Comparison of ENCODE assay signal across 18 mouse cellular contexts in the genomic region with DNA sequence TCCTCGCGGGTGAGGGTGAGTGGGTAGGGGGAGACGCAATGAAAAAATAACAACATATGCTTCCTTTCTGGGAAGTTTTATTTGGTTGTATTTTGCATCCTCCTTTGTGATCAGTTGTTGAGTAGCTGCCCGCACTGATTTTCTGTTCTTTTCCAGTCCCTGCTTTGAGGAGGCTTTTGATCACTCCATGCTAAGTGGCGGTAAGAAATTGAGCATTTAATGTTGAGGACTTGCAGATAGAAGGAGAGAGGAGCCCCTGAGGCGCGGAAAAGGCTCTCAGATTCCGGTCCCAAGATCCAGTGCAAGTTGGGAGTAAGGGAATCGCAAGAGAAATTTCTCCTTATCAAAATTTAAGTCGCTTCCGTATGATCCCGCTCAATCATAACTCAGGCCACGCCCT. TPM values are rescaled to one million over a fixed set of nuclear protein-coding genes. Genes with fewer than 3 reads are reported as not detected.
DNase-seq lines count a peak whose midpoint lies in the region; ATAC-seq and TF ChIP-seq lines count a peak whose summit lies in the region.
"Had no signal": no experiment of that assay in that cellular context is flagged by ENCODE, and none has a peak within 500 bp of the region (broad histone marks: within the 10 kb centered on the region; RNA-seq: fewer than 3 reads in every experiment).

No protein-coding gene starts in this region.

- H3K27me3 ChIP-seq in heart, embryonic 11.5 days (ENCODE audit: control insufficient read depth, insufficient read depth, low read length): peaks cover 82% of the 10 kb centered on the region
- peaks cover 9% of the 10 kb centered on the region; the same call in 1 of the 2 replicates for H3K27me3 ChIP-seq in heart, adult 2 months (ENCODE audit: control insufficient read depth, insufficient read depth, low read length)
- H3K27me3 ChIP-seq in midbrain, embryonic 14.5 days (ENCODE audit: control insufficient read depth, insufficient read depth, low read length): peaks cover 86% of the 10 kb centered on the region
- peaks cover 97% of the 10 kb centered on the region for H3K27me3 ChIP-seq in midbrain, embryonic 13.5 days
- peaks cover 67% of the 10 kb centered on the region for H3K27me3 ChIP-seq in heart, embryonic 16.5 days (ENCODE audit: control insufficient read depth, insufficient read depth, low read length)
- H3K27me3 ChIP-seq in liver, embryonic 12.5 days (replicated peaks): peaks cover 95% of the 10 kb centered on the region

- 4% methylated on average over 13 of the region's 13 CpGs for WGBS in heart, embryonic 11.5 days (ENCODE audit: insufficient replicate concordance)
- WGBS in heart, adult 2 months: 13% methylated on average over 13 of the region's 13 CpGs
- WGBS in midbrain, embryonic 14.5 days: 1% methylated on average over 13 of the region's 13 CpGs
- 2% methylated on average over 13 of the region's 13 CpGs for WGBS in midbrain, embryonic 13.5 days
- WGBS in heart, embryonic 16.5 days: 6% methylated on average over 13 of the region's 13 CpGs
- WGBS in liver, embryonic 12.5 days (ENCODE audit: insufficient replicate concordance): 3% methylated on average over 13 of the region's 13 CpGs

- H3K79me2 ChIP-seq in heart, adult 2 months (replicated peaks; ENCODE audit: control insufficient read depth, insufficient read depth, low read length): no peaks in the 10 kb centered on the region

- DNase-seq in heart, adult 2 months: no peak
- DNase-seq in midbrain, embryonic 14.5 days: peak; percentile 44
- DNase-seq in retina, postnatal 1 day: peak; percentile 35
- DNase-seq: cerebellum, adult 18-20 months; gastrocnemius, postnatal 14 days; kidney, postnatal 14 days; lung, postnatal 36 days; right cerebral cortex, postnatal 4 days; thymus, postnatal 36 days had no signal

- H3K36me3 ChIP-seq in heart, embryonic 11.5 days (ENCODE audit: control insufficient read depth, insufficient read depth, low read length): no peaks in the 10 kb centered on the region
- no peaks in the 10 kb centered on the region for H3K36me3 ChIP-seq in heart, adult 2 months (ENCODE audit: control insufficient read depth, insufficient read depth, low read length)
- H3K36me3 ChIP-seq in midbrain, embryonic 14.5 days (ENCODE audit: control insufficient read depth, insufficient read depth, low read length): no peaks in the 10 kb centered on the region
- no peaks in the 10 kb centered on the region for H3K36me3 ChIP-seq in midbrain, embryonic 13.5 days
- no peaks in the 10 kb centered on the region for H3K36me3 ChIP-seq in heart, embryonic 16.5 days (ENCODE audit: control insufficient read depth, insufficient read depth)
- no peaks in the 10 kb centered on the region for H3K36me3 ChIP-seq in liver, embryonic 12.5 days
- H3K36me3 ChIP-seq: forebrain, embryonic 15.5 days had no signal

- intact Hi-C loops in heart, adult 2 months (cut with DNase I): loop anchor here (10.0 kb wide), 2 partner anchors 107 to 337 kb away; no protein-coding TSS in a partner anchor

- no peak for TF ChIP-seq CTCF in heart, adult 2 months (IDR thresholded peaks at IDR 0.05)

- no peak for TF ChIP-seq POLR2A in heart, adult 2 months (IDR thresholded peaks at IDR 0.05; ENCODE audit: insufficient read depth, low read depth, low read length)

- H3K4me1 ChIP-seq in heart, embryonic 11.5 days (ENCODE audit: control insufficient read depth, insufficient read depth, low read length): peaks cover 6% of the 10 kb centered on the region
- no peaks in the 10 kb centered on the region for H3K4me1 ChIP-seq in heart, adult 2 months (ENCODE audit: control insufficient read depth, insufficient read depth, low read length)
- no peaks in the 10 kb centered on the region for H3K4me1 ChIP-seq in midbrain, embryonic 14.5 days (ENCODE audit: control insufficient read depth, insufficient read depth, low read length)
- H3K4me1 ChIP-seq in midbrain, embryonic 13.5 days (replicated peaks): peaks cover 18% of the 10 kb centered on the region
- peaks cover 13% of the 10 kb centered on the region for H3K4me1 ChIP-seq in heart, embryonic 16.5 days (ENCODE audit: control insufficient read depth, insufficient read depth, low read length)
- H3K4me1 ChIP-seq in liver, embryonic 12.5 days: no peaks in the 10 kb centered on the region

- ATAC-seq in heart, embryonic 11.5 days (replicated peaks; ENCODE audit: insufficient number of reproducible peaks, low FRiP score, low TSS enrichment): no peak
- no peak for ATAC-seq in midbrain, embryonic 14.5 days (ENCODE audit: low FRiP score, low TSS enrichment)
- no peak for ATAC-seq in midbrain, embryonic 13.5 days
- no peak for ATAC-seq in heart, embryonic 16.5 days (replicated peaks; ENCODE audit: extremely low read depth, insufficient read depth, low FRiP score)
- ATAC-seq in liver, embryonic 12.5 days: no peak
- ATAC-seq in frontal cortex, adult (ENCODE audit: low TSS enrichment): no peak
- ATAC-seq: forebrain, embryonic 15.5 days had no signal

- no peak for TF ChIP-seq EP300 in heart, adult 2 months (IDR thresholded peaks at IDR 0.05; ENCODE audit: insufficient read depth, low read depth, low read length)

- no peak overlapping the region for H3K27ac ChIP-seq in heart, embryonic 11.5 days (ENCODE audit: low read depth, low read length)
- H3K27ac ChIP-seq in heart, adult 2 months: no peak overlapping the region
- no peak overlapping the region for H3K27ac ChIP-seq in midbrain, embryonic 14.5 days (replicated peaks; ENCODE audit: low read depth, low read length)
- no peak overlapping the region for H3K27ac ChIP-seq in midbrain, embryonic 13.5 days
- no peak overlapping the region for H3K27ac ChIP-seq in heart, embryonic 16.5 days (ENCODE audit: low read length)
- H3K27ac ChIP-seq in liver, embryonic 12.5 days: no peak overlapping the region
- H3K27ac ChIP-seq: forebrain, embryonic 15.5 days had no signal

- no peak overlapping the region for H3K9ac ChIP-seq in heart, embryonic 11.5 days (ENCODE audit: low read depth, low read length)
- H3K9ac ChIP-seq in heart, adult 2 months (ENCODE audit: low read depth, low read length): no peak overlapping the region
- no peak overlapping the region for H3K9ac ChIP-seq in midbrain, embryonic 14.5 days (replicated peaks; ENCODE audit: low read length)
- H3K9ac ChIP-seq in midbrain, embryonic 13.5 days (replicated peaks): no peak overlapping the region
- H3K9ac ChIP-seq in heart, embryonic 16.5 days (ENCODE audit: low read length): no peak overlapping the region
- H3K9ac ChIP-seq in liver, embryonic 12.5 days: no peak overlapping the region
- H3K9ac ChIP-seq: forebrain, embryonic 15.5 days had no signal

- peak overlapping the region; percentile 5; the same call in 1 of the 2 replicates for H3K4me3 ChIP-seq in heart, embryonic 11.5 days (ENCODE audit: low read depth, low read length)
- no peak overlapping the region for H3K4me3 ChIP-seq in heart, adult 2 months
- H3K4me3 ChIP-seq in midbrain, embryonic 14.5 days (replicated peaks; ENCODE audit: low read depth, low read length): no peak overlapping the region
- H3K4me3 ChIP-seq in midbrain, embryonic 13.5 days (replicated peaks): no peak overlapping the region
- peak overlapping the region; percentile 53; the same call in 1 of the 2 replicates for H3K4me3 ChIP-seq in heart, embryonic 16.5 days (ENCODE audit: low read length)
- H3K4me3 ChIP-seq in liver, embryonic 12.5 days: no peak overlapping the region
- H3K4me3 ChIP-seq: forebrain, embryonic 15.5 days had no signal

- H3K9me3 ChIP-seq in heart, embryonic 11.5 days (replicated peaks; ENCODE audit: control insufficient read depth, low read length): no peaks in the 10 kb centered on the region
- H3K9me3 ChIP-seq in midbrain, embryonic 14.5 days (ENCODE audit: control insufficient read depth, low read length): no peaks in the 10 kb centered on the region
- H3K9me3 ChIP-seq in midbrain, embryonic 13.5 days: no peaks in the 10 kb centered on the region
- H3K9me3 ChIP-seq in heart, embryonic 16.5 days (replicated peaks; ENCODE audit: control insufficient read depth, low read length): no peaks in the 10 kb centered on the region
- H3K9me3 ChIP-seq in liver, embryonic 12.5 days (replicated peaks): no peaks in the 10 kb centered on the region
- H3K9me3 ChIP-seq: forebrain, embryonic 15.5 days had no signal

- H3K4me2 ChIP-seq in heart, embryonic 11.5 days: peak overlapping the region; percentile 86
- H3K4me2 ChIP-seq in midbrain, embryonic 14.5 days (ENCODE audit: low read length): no peak overlapping the region
- H3K4me2 ChIP-seq in midbrain, embryonic 13.5 days (replicated peaks): no peak overlapping the region
- H3K4me2 ChIP-seq in heart, embryonic 16.5 days (ENCODE audit: low read depth, low read length): peak overlapping the region; percentile 78
- no peak overlapping the region for H3K4me2 ChIP-seq in liver, embryonic 12.5 days
- H3K4me2 ChIP-seq: forebrain, embryonic 15.5 days had no signal

RNA-seq across cellular contexts. Expression of a gene that starts 7.1 kb away (rescaled TPM):
- 15.9 and 16.7 TPM in 2 replicates for polyA plus RNA-seq in heart, embryonic 11.5 days (2014; fragmentation: Nextera tagmentation; extraction: Ambion mirVana)
- 1 to 10 TPM; 4.0 to 4.4 TPM for total RNA-seq in heart, adult 2 months (2021)
- 1.9 and 3.0 TPM in 2 replicates for polyA plus RNA-seq in heart, adult 2 months (2012; rRNA removed)
- 0.08 and 3.2 TPM in 2 replicates for polyA plus RNA-seq in midbrain, embryonic 14.5 days (2014; fragmentation: Nextera tagmentation; extraction: Ambion mirVana)
- 1.9 and 2.9 TPM in 2 replicates for polyA plus RNA-seq in midbrain, embryonic 13.5 days (2015; fragmentation: Nextera tagmentation; extraction: Ambion mirVana)
- polyA plus RNA-seq in heart, embryonic 16.5 days (2015; fragmentation: Nextera tagmentation; extraction: Ambion mirVana): 7.5 and 8.4 TPM in 2 replicates
- polyA plus RNA-seq in liver, embryonic 12.5 days (2016; fragmentation: Nextera tagmentation; extraction: Ambion mirVana): 0.30 and 0.38 TPM in 2 replicates
- total RNA-seq: liver, adult 2 months; MEL; monocyte, adult 5-6 weeks had no signal
- polyA plus RNA-seq: liver, adult 2 months had no signal

Comparison
In these comparisons a context has a peak if more than half of its experiments do, and no peak if none do; other contexts are left out.
1. H3K4me3 ChIP-seq: peak in heart, embryonic 11.5 days (single experiment) and heart, embryonic 16.5 days (single experiment); none in heart, adult 2 months (single experiment), midbrain, embryonic 14.5 days (single experiment), midbrain, embryonic 13.5 days (single experiment) and liver, embryonic 12.5 days (single experiment).
2. H3K4me2 ChIP-seq: peak in heart, embryonic 11.5 days (single experiment) and heart, embryonic 16.5 days (single experiment); none in midbrain, embryonic 14.5 days (single experiment), midbrain, embryonic 13.5 days (single experiment) and liver, embryonic 12.5 days (single experiment).
3. DNase-seq: peak in midbrain, embryonic 14.5 days (single experiment) and retina, postnatal 1 day (single experiment); none in heart, adult 2 months (0 of 2).